Mouse (Mus musculus): ENCODE data around the gene Adamts16. TPM values are rescaled to one million over a fixed set of nuclear protein-coding genes. Genes with fewer than 3 reads are reported as not detected.

The Adamts16 gene
- polyA plus RNA-seq (2012; rRNA removed; ENCODE audit: low replicate concordance) = 3.2 and 4.6 TPM in 2 replicates

GRCm38 (mm10) chr13:70841421-70841904, at the start of gene Adamts16:
Gene Adamts16 (minus strand): TSS chr13:70841811.

Other genes with a start within 250 kb of the Adamts16 start
- 19.0 and 35.4 TPM in 2 replicates for gene Ice1, start 204.2 kb downstream of the Adamts16 start, polyA plus RNA-seq (2012; rRNA removed; ENCODE audit: low replicate concordance)

Measured in subcutaneous adipose tissue, adult 2 months (tissue).